Mouse (Mus musculus) C2C12 (cell line): ENCODE data around the gene Zbtb8os.

Experiments
- CTCF ChIP-seq: IDR thresholded peaks from one replicate; pipeline ENCODE4 v1.5.1; 2011; ENCODE audit not compliant: control insufficient read depth, insufficient read depth, insufficient read length
- MAX ChIP-seq: IDR thresholded peaks from one replicate; pipeline ENCODE4 v1.6.1; 2011; ENCODE audit warnings: mild to moderate bottlenecking, control low read depth
- MYOG ChIP-seq: IDR thresholded peaks from one replicate; pipeline ENCODE4 v1.6.1; 2011; ENCODE audit not compliant: control insufficient read depth, insufficient read length; ENCODE audit errors: extremely low read depth

GRCm38 (mm10) chr4:129365224-129365623 lies 29.7 kb downstream of the Zbtb8os start:
- TF ChIP-seq MYOG (no peak), CTCF (no peak), MAX (no peak)
